Mouse (Mus musculus) frontal cortex, postnatal 10 days (tissue): Measurements from ENCODE around the gene Gm17175.
"Not testable (repeated sequence)": the region's sequence is repeated elsewhere in the genome, so short reads cannot be mapped to it uniquely, and the experiment has no call there.

ENCODE experiments used
- DNase-seq, 2 experiments: peaks; one replicate each; pipeline ENCODE4 v3.0.0; 2022; ENCODE audit warnings: low spot score in 2 of 2, mixed read lengths in 1 of 2

Gm17175 gene

DNA sequence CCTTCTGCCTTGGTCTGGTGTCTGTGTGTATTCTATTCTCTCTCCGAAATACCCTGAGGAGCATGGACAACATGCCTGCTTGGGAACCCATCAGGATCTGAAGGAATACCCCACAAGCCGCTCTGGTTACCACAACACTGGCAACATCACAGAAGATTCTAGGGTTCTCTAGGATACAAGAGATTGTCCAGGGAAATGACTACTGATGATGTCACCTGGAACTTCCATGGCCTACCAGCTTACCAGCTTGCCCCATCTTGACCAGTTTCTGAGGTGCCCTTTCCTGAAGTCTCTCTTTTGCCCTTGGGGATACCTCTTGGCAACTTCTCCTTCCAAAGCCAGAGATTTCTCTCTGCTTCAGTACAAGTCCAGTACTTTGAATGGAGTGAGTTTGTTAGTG lies at the start of gene Gm17175:
TSS of gene Gm17175 (minus strand) at position 101 of the 400 bp plus-strand sequence.
- not testable (repeated sequence) for DNase-seq

DNA sequence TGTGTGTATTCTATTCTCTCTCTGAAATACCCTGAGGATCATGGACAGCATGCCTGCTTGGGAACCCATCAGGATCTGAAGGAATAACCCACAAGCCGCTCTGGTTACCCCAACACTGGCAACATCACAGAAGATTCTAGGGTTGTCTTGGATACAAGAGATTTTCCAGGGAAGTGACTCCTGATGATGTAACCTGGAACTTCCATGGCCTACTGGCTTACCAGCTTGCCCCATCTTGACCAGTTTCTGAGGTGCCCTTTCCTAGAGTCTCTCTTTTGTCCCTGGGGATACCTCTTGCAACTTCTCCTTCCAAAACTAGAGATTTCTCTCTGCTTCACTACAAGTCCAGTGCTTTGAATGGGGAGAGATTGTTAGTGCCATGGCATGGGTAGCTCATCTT lies 37.3 kb upstream of the Gm17175 start, which contains the start of gene Gm17078:
TSS of gene Gm17078 (minus strand) at position 101 of the 400 bp plus-strand sequence.
- no peak for DNase-seq

GRCm38 (mm10) chr14:51592039-51592438 lies 18.2 kb upstream of the Gm17175 start, which contains the start of gene Gm17174:
Gm17174 (minus strand) TSS chr14:51592139.
- DNase-seq = not testable (repeated sequence)

GRCm38 (mm10) chr14:51552490-51552889 lies 21.4 kb downstream of the Gm17175 start, which contains the start of gene Gm5622:
Gm5622 (plus strand) TSS chr14:51552790.
- DNase-seq = no peak
